Comparison of ENCODE assay signal across 17 mouse cellular contexts in the genomic region with DNA sequence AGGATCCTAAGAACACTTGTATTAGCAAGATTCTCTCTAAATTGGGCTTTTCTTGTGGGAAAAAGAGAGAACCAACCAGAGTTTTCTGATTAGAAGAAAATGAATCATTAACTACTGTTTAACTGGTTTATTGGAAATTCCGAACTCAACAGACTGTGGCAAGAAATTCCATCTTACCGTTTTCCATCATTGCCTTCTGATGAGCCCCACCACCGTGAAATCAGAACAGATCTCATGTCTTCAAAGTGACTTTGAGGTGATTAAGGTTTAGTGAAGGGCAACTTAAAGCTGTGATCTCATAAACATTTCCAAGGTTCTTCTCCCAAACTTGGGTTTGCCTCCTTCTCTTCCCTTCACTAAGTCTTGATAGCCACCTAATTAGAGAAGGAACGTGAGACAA. TPM values are rescaled to one million over a fixed set of nuclear protein-coding genes. Genes with fewer than 3 reads are reported as not detected.
"Had no signal": no experiment of that assay in that cellular context is flagged by ENCODE, and none has a peak within 500 bp of the region (broad histone marks: within the 10 kb centered on the region; RNA-seq: fewer than 3 reads in every experiment).

No protein-coding gene starts in this region.

- DNase-seq: lung, adult 2 months; lung, postnatal 14 days; lung, postnatal 36 days; right cerebral cortex, postnatal 14 days; thymus, adult 2 months; thymus, postnatal 25 days; thymus, postnatal 4 days had no signal

- H3K4me1 ChIP-seq: lung, embryonic 15.5 days; megakaryocyte, embryonic 14.5 days; stomach, embryonic 15.5 days had no signal

- H3K36me3 ChIP-seq: lung, embryonic 15.5 days; midbrain, embryonic 13.5 days; midbrain, embryonic 15.5 days; neural tube, embryonic 12.5 days; stomach, embryonic 15.5 days had no signal

- H3K4me2 ChIP-seq: lung, embryonic 15.5 days; midbrain, embryonic 11.5 days; midbrain, embryonic 13.5 days; midbrain, embryonic 15.5 days; neural tube, embryonic 12.5 days; stomach, embryonic 15.5 days had no signal

- H3K27ac ChIP-seq: lung, embryonic 15.5 days; macrophage; midbrain, embryonic 13.5 days; midbrain, embryonic 15.5 days; neural tube, embryonic 12.5 days; stomach, embryonic 15.5 days; stomach, postnatal 0 days had no signal

- H3K4me3 ChIP-seq: lung, embryonic 15.5 days; megakaryocyte, embryonic 14.5 days; midbrain, embryonic 13.5 days; midbrain, embryonic 15.5 days; neural tube, embryonic 12.5 days; stomach, embryonic 15.5 days had no signal

- H3K9me3 ChIP-seq: lung, embryonic 15.5 days; megakaryocyte, embryonic 14.5 days; midbrain, embryonic 13.5 days; midbrain, embryonic 15.5 days; neural tube, embryonic 12.5 days; stomach, embryonic 15.5 days had no signal

- H3K27me3 ChIP-seq: lung, embryonic 15.5 days; midbrain, embryonic 13.5 days; midbrain, embryonic 15.5 days; neural tube, embryonic 12.5 days; stomach, embryonic 15.5 days had no signal

- H3K9ac ChIP-seq: lung, embryonic 15.5 days; midbrain, embryonic 13.5 days; midbrain, embryonic 15.5 days; neural tube, embryonic 12.5 days; stomach, embryonic 15.5 days had no signal

- ATAC-seq: lung, postnatal 0 days; midbrain, embryonic 13.5 days; midbrain, embryonic 15.5 days had no signal

RNA-seq across cellular contexts. Expression of gene Me3, which starts 8.9 kb away (rescaled TPM):
- polyA plus RNA-seq: macrophage had no signal
